Mouse (Mus musculus): ENCODE measurements around the gene Olfr711. TPM values are rescaled to one million over a fixed set of nuclear protein-coding genes. Genes with fewer than 3 reads are reported as not detected.
"Not testable (repeated sequence)": the region's sequence is repeated elsewhere in the genome, so short reads cannot be mapped to it uniquely, and the experiment has no call there.

The Olfr711 gene
- polyA plus RNA-seq (2015; fragmentation: Nextera tagmentation; extraction: Ambion mirVana): not detected in 2 replicates

DNA sequence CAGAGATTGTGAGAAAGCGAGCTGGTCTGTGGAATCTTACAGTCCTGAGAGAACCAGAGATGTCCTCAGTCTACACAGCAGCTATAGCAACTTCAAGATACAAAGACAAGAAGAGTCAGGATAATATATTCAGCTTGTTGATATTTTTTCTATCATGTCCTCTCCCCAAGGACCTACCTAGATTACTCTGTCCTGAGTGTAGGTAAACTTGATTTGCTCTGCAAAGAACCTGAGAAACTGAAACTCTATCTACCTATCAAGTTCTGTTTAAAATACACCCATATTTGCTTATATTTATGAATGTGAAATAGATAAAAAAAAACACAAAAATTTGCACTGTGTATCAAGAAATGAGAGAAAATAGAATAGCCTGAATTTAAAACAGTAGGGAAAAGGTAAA, at the start of gene Olfr711:
Gene Olfr711, minus strand, starts transcription at position 101 of the 400 bp plus-strand sequence.
- H3K4me1 ChIP-seq (ENCODE audit: control insufficient read depth, low read depth, low read length): no peaks in the 10 kb centered on the region
- H3K9ac ChIP-seq (ENCODE audit: low read depth, low read length): no peak within 1 kb of the TSS
- H3K36me3 ChIP-seq (ENCODE audit: control insufficient read depth, insufficient read depth): no peaks in the 10 kb centered on the region
- H3K27ac ChIP-seq (ENCODE audit: low read length): no peak within 1 kb of the TSS
- no peaks in the 10 kb centered on the region for H3K9me3 ChIP-seq (replicated peaks; ENCODE audit: control insufficient read depth, low read length)
- H3K27me3 ChIP-seq (ENCODE audit: control insufficient read depth, insufficient read depth, low read depth, low read length): no peaks in the 10 kb centered on the region
- 39% methylated on average over 1 of the region's 1 CpGs for WGBS (ENCODE audit: insufficient replicate concordance)
- H3K4me3 ChIP-seq (ENCODE audit: low read depth, low read length): no peak within 1 kb of the TSS
- no peak for ATAC-seq (ENCODE audit: low read depth)
- no peak within 1 kb of the TSS for H3K4me2 ChIP-seq (ENCODE audit: low read depth, low read length)

DNA sequence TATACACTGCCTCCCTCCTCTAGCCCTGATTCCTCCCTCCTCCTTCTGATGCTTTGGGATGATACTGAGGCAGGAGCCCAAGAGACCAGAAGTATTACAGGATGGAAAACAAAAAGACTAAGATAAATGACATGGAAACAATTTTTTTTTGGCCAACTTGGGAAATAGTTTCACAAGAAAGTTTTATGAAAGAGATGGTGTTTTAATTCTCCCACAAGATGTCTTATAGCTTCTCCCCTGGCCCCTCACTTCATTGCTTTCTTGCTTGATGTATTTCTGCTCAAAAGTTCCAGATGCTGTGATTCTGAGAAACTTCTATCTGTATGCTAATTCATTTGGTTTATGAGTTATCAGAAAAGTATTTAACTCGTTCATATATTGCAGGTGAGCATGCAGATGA, 30.7 kb upstream of the Olfr711 start, which contains the start of gene Olfr2:
Gene Olfr2, minus strand, starts transcription at position 101 of the 400 bp plus-strand sequence.
- Histone ChIP-seq H3K27ac (ENCODE audit: low read length) (no peak within 1 kb of the TSS), H3K4me3 (ENCODE audit: low read depth, low read length) (no peak within 1 kb of the TSS), H3K9ac (ENCODE audit: low read depth, low read length) (no peak within 1 kb of the TSS), H3K36me3 (ENCODE audit: control insufficient read depth, insufficient read depth) (no peaks in the 10 kb centered on the region), H3K4me1 (ENCODE audit: control insufficient read depth, low read depth, low read length) (no peaks in the 10 kb centered on the region), H3K9me3 (replicated peaks; ENCODE audit: control insufficient read depth, low read length) (no peaks in the 10 kb centered on the region), H3K27me3 (ENCODE audit: control insufficient read depth, insufficient read depth, low read depth, low read length) (no peaks in the 10 kb centered on the region), H3K4me2 (ENCODE audit: low read depth, low read length) (no peak within 1 kb of the TSS)
- 24% methylated on average over 1 of the region's 1 CpGs for WGBS (ENCODE audit: insufficient replicate concordance)
- ATAC-seq (ENCODE audit: low read depth): no peak

DNA sequence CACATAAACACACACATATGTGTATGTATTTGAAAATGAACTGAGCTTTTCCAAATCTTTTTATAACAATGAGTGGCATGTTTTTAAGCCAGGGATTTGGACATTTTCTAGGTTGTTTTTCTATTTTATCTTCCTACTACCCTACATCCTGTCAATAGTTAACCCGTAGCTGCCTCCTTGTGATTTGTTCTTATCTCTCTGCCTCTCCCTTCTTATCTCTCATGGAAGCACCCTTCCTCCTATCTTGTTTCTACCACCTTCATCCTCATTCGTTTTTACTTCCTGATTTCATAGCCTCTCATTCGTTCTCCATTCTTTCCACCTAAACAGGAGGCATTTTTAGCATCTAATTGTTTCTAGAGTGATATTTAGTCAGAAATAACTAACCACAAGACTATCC, 28.9 kb upstream of the Olfr711 start:
- no peak overlapping the region for H3K4me3 ChIP-seq (ENCODE audit: low read depth, low read length)
- H3K9ac ChIP-seq (ENCODE audit: low read depth, low read length): no peak overlapping the region
- no peak for ATAC-seq (ENCODE audit: low read depth)
- H3K36me3 ChIP-seq (ENCODE audit: control insufficient read depth, insufficient read depth): no peaks in the 10 kb centered on the region
- H3K4me1 ChIP-seq (ENCODE audit: control insufficient read depth, low read depth, low read length): no peaks in the 10 kb centered on the region
- H3K27ac ChIP-seq (ENCODE audit: low read length): no peak overlapping the region
- no peak overlapping the region for H3K4me2 ChIP-seq (ENCODE audit: low read depth, low read length)
- H3K9me3 ChIP-seq (replicated peaks; ENCODE audit: control insufficient read depth, low read length): no peaks in the 10 kb centered on the region
- H3K27me3 ChIP-seq (ENCODE audit: control insufficient read depth, insufficient read depth, low read depth, low read length): no peaks in the 10 kb centered on the region
- WGBS (ENCODE audit: insufficient replicate concordance): 7% methylated on average over 3 of the region's 3 CpGs

DNA sequence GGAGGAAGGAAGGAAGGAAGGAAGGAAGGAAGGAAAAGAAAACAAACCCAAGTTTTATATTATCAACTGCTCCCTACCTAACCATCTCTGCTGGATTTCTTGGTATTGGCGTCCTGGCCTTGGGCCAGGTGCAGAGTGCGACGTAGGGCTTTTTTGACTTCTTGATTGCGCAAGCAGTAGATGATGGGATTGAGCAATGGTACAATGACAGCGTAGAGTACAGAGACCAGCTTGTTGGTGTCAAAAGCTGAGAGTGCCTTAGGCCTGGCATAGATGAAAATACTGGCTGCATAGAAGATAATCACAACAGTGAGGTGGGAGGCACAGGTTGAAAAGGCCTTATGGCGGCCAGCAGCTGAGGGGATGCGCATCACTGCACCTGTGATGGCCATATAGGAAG, 25.5 kb upstream of the Olfr711 start:
- no peak overlapping the region for H3K4me2 ChIP-seq (ENCODE audit: low read depth, low read length)
- H3K9me3 ChIP-seq (replicated peaks; ENCODE audit: control insufficient read depth, low read length): no peaks in the 10 kb centered on the region
- H3K9ac ChIP-seq (ENCODE audit: low read depth, low read length): no peak overlapping the region
- 69% methylated on average over 7 of the region's 7 CpGs for WGBS (ENCODE audit: insufficient replicate concordance)
- H3K4me3 ChIP-seq (ENCODE audit: low read depth, low read length): no peak overlapping the region
- H3K27ac ChIP-seq (ENCODE audit: low read length): no peak overlapping the region
- H3K4me1 ChIP-seq (ENCODE audit: control insufficient read depth, low read depth, low read length): no peaks in the 10 kb centered on the region
- H3K36me3 ChIP-seq (ENCODE audit: control insufficient read depth, insufficient read depth): no peaks in the 10 kb centered on the region
- no peaks in the 10 kb centered on the region for H3K27me3 ChIP-seq (ENCODE audit: control insufficient read depth, insufficient read depth, low read depth, low read length)
- ATAC-seq (ENCODE audit: low read depth): no peak

DNA sequence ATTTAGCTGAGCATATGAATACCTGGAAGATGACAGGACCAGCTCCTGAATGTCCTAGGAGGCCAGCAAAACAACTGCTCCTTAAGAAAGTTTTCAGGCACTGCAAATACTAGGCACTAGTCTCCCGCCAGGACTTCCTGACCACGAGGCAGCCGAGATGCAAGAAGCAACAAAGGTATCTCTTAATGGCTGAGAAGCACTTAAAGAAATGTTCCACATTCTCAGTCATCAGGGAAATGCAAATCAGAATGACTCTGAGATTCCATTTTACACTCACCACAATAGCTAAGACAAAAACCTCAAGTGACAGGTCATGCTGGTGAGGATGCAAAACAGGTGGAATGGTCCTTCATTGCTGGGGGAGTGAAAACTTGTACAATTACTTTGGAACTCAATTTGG, 10.0 kb upstream of the Olfr711 start:
- H3K4me1 ChIP-seq (ENCODE audit: control insufficient read depth, low read depth, low read length): no peaks in the 10 kb centered on the region
- WGBS (ENCODE audit: insufficient replicate concordance): 58% methylated on average over 3 of the region's 3 CpGs
- ATAC-seq (ENCODE audit: low read depth): no peak

DNA sequence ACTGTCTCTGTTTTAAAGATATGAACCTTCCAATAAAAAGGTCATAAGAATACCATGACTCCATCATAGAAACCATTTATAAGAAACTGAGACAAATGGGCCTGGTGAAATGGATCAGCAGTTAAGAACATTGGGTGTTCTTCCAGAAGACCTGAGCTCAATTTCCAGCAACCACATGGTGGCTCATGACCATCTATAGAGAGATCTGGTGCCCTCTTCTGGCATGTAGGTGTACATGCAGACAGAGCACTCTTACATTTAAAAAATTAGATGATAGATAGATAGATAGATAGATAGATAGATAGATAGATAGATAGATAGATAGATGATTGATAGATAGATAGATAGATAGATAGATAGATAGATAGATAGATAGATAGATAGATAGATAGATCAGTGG, 7.8 kb downstream of the Olfr711 start:
- not testable (repeated sequence) for H3K36me3 ChIP-seq (ENCODE audit: control insufficient read depth, insufficient read depth); ATAC-seq (ENCODE audit: low read depth); H3K4me1 ChIP-seq (ENCODE audit: control insufficient read depth, low read depth, low read length); H3K4me3 ChIP-seq (ENCODE audit: low read depth, low read length); H3K27ac ChIP-seq (ENCODE audit: low read length); H3K9ac ChIP-seq (ENCODE audit: low read depth, low read length); H3K9me3 ChIP-seq (replicated peaks; ENCODE audit: control insufficient read depth, low read length); H3K27me3 ChIP-seq (ENCODE audit: control insufficient read depth, insufficient read depth, low read depth, low read length); H3K4me2 ChIP-seq (ENCODE audit: low read depth, low read length)

More for the DNA sequence above, 10.0 kb upstream of the Olfr711 start:
- Histone ChIP-seq H3K4me2 (ENCODE audit: low read depth, low read length) (no peak overlapping the region), H3K36me3 (ENCODE audit: control insufficient read depth, insufficient read depth) (no peaks in the 10 kb centered on the region), H3K9ac (ENCODE audit: low read depth, low read length) (no peak overlapping the region), H3K27ac (ENCODE audit: low read length) (no peak overlapping the region), H3K27me3 (ENCODE audit: control insufficient read depth, insufficient read depth, low read depth, low read length) (no peaks in the 10 kb centered on the region), H3K9me3 (replicated peaks; ENCODE audit: control insufficient read depth, low read length) (no peaks in the 10 kb centered on the region), H3K4me3 (ENCODE audit: low read depth, low read length) (no peak overlapping the region)

DNA sequence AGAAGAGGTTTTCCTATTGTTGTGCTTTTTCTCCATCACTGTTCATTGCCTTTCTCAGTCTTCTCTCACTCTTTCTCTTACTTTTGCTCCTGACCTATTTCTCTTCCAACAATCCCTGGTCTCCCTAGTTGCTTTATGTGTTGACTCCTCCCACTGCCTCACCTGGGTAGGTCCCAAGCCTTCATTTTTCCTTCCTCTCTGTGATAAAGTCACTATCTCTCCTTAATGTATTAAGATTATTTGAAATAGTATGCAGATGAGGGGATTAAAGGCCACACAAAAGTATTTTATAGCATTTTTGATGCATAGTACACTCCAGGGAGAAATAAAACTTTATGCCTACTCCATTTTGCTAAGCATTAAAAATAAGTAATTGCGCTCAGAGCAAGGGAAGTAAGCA, 11.4 kb downstream of the Olfr711 start, which contains the start of gene Olfr6:
Gene Olfr6, minus strand, starts transcription at position 101 of the 400 bp plus-strand sequence.
- no peaks in the 10 kb centered on the region for H3K36me3 ChIP-seq (ENCODE audit: control insufficient read depth, insufficient read depth)
- H3K27ac ChIP-seq (ENCODE audit: low read length): no peak within 1 kb of the TSS
- H3K4me2 ChIP-seq (ENCODE audit: low read depth, low read length): no peak within 1 kb of the TSS
- H3K9me3 ChIP-seq (replicated peaks; ENCODE audit: control insufficient read depth, low read length): no peaks in the 10 kb centered on the region
- 56% methylated on average over 1 of the region's 1 CpGs for WGBS (ENCODE audit: insufficient replicate concordance)
- ATAC-seq (ENCODE audit: low read depth): no peak
- no peaks in the 10 kb centered on the region for H3K4me1 ChIP-seq (ENCODE audit: control insufficient read depth, low read depth, low read length)
- no peak within 1 kb of the TSS for H3K9ac ChIP-seq (ENCODE audit: low read depth, low read length)
- no peak within 1 kb of the TSS for H3K4me3 ChIP-seq (ENCODE audit: low read depth, low read length)
- no peaks in the 10 kb centered on the region for H3K27me3 ChIP-seq (ENCODE audit: control insufficient read depth, insufficient read depth, low read depth, low read length)

DNA sequence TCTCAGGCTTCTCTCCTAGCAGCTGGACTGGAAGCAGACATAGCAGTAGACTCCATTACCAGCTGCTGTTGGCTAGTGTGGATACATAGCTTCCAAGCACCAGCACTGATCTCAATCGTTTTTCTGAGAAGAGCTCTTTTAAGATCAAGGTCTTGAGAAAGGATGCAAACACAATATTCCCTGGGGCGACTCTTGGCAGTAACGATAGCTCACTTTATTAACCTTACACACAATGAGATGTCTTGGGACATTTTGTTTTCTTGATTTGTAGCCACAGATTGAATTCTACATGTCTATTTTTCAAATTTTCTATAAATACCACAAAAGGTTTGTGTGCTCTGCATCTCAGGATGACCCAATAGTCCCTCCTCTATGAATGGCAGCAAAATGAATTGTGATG, 27.0 kb downstream of the Olfr711 start, which contains the start of gene Olfr710:
Gene Olfr710, minus strand, starts transcription at position 101 of the 400 bp plus-strand sequence.
- Histone ChIP-seq H3K4me3 (ENCODE audit: low read depth, low read length) (no peak within 1 kb of the TSS), H3K27ac (ENCODE audit: low read length) (no peak within 1 kb of the TSS), H3K36me3 (ENCODE audit: control insufficient read depth, insufficient read depth) (no peaks in the 10 kb centered on the region), H3K4me1 (ENCODE audit: control insufficient read depth, low read depth, low read length) (no peaks in the 10 kb centered on the region), H3K9me3 (replicated peaks; ENCODE audit: control insufficient read depth, low read length) (no peaks in the 10 kb centered on the region), H3K9ac (ENCODE audit: low read depth, low read length) (no peak within 1 kb of the TSS), H3K4me2 (ENCODE audit: low read depth, low read length) (no peak within 1 kb of the TSS), H3K27me3 (ENCODE audit: control insufficient read depth, insufficient read depth, low read depth, low read length) (no peaks in the 10 kb centered on the region)
- ATAC-seq (ENCODE audit: low read depth): no peak
- WGBS (ENCODE audit: insufficient replicate concordance): 49% methylated on average over 3 of the region's 3 CpGs

DNA sequence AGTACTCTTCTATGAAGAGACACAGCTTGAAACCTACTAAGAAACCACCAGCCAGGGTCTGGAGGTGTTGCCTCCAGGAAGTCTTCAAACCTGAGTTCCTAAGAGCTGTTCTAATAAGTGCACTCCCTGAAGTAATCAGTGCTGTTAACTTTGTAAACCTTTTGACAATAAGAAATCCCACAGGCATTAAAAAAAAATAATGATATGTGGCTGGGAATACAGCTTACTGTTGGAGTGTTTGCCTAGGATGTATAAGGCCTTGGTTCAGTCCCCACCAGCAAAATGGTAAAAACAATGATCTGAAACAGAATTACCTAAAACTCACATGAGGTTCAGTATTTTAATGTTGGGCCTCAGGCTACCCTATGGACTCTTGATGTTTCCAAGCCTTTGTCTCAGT, 43.1 kb downstream of the Olfr711 start, which contains the start of gene Olfr709-ps1:
Gene Olfr709-ps1, minus strand, starts transcription at position 101 of the 400 bp plus-strand sequence.
- no peaks in the 10 kb centered on the region for H3K9me3 ChIP-seq (replicated peaks; ENCODE audit: control insufficient read depth, low read length)
- no peaks in the 10 kb centered on the region for H3K36me3 ChIP-seq (ENCODE audit: control insufficient read depth, insufficient read depth)
- no peak for ATAC-seq (ENCODE audit: low read depth)
- H3K27ac ChIP-seq (ENCODE audit: low read length): no peak within 1 kb of the TSS
- no peaks in the 10 kb centered on the region for H3K4me1 ChIP-seq (ENCODE audit: control insufficient read depth, low read depth, low read length)
- H3K27me3 ChIP-seq (ENCODE audit: control insufficient read depth, insufficient read depth, low read depth, low read length): no peaks in the 10 kb centered on the region
- no peak within 1 kb of the TSS for H3K9ac ChIP-seq (ENCODE audit: low read depth, low read length)
- H3K4me2 ChIP-seq (ENCODE audit: low read depth, low read length): no peak within 1 kb of the TSS
- no peak within 1 kb of the TSS for H3K4me3 ChIP-seq (ENCODE audit: low read depth, low read length)
